In the genomic region with DNA sequence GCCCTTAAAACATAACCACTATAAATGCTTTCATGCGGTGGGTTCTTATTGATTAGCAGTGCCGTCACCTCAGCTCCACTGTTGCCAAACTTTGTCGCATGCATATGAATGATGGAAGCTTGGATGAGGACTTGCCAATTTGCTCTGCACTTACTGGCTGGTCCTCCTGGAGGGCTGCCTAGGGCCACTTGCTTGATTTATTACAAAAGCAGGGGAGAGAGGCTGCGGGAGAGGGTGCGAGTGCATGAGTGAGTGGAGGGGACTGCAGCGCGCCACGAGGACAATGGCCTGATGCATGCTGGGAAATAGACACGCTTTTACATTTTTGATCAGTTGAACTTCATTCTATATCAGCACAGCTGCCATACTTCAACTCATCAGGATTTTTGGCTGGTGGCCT, we compare ENCODE assay signal across 27 mouse cellular contexts. TPM values are rescaled to one million over a fixed set of nuclear protein-coding genes. Genes with fewer than 3 reads are reported as not detected.
DNase-seq lines count a peak whose midpoint lies in the region; ATAC-seq and TF ChIP-seq lines count a peak whose summit lies in the region.
"Had no signal": no experiment of that assay in that cellular context is flagged by ENCODE, and none has a peak within 500 bp of the region (broad histone marks: within the 10 kb centered on the region; RNA-seq: fewer than 3 reads in every experiment).

No protein-coding gene starts in this region.

- no peak overlapping the region for H3K4me2 ChIP-seq in midbrain, postnatal 0 days (ENCODE audit: low read depth, low read length, poor library complexity, severe bottlenecking)
- no peak overlapping the region for H3K4me2 ChIP-seq in midbrain, embryonic 14.5 days (ENCODE audit: low read length)
- H3K4me2 ChIP-seq in lung, postnatal 0 days (replicated peaks; ENCODE audit: low read depth, low read length), result no peak overlapping the region
- H3K4me2 ChIP-seq: embryonic facial prominence, embryonic 15.5 days; heart, embryonic 12.5 days; midbrain, embryonic 15.5 days; neural tube, embryonic 12.5 days had no signal

- no peaks in the 10 kb centered on the region for H3K27me3 ChIP-seq in midbrain, postnatal 0 days (ENCODE audit: insufficient read depth, low read length)
- H3K27me3 ChIP-seq in midbrain, embryonic 14.5 days (ENCODE audit: control insufficient read depth, insufficient read depth, low read length), result no peaks in the 10 kb centered on the region
- no peaks in the 10 kb centered on the region for H3K27me3 ChIP-seq in lung, postnatal 0 days (replicated peaks; ENCODE audit: insufficient read depth, low read length)
- H3K27me3 ChIP-seq: embryonic facial prominence, embryonic 15.5 days; heart, embryonic 12.5 days; midbrain, embryonic 15.5 days; neural tube, embryonic 12.5 days had no signal

- no peaks in the 10 kb centered on the region for H3K4me1 ChIP-seq in midbrain, postnatal 0 days (ENCODE audit: insufficient read depth, low read length)
- no peaks in the 10 kb centered on the region for H3K4me1 ChIP-seq in midbrain, embryonic 14.5 days (ENCODE audit: control insufficient read depth, insufficient read depth, low read length)
- H3K4me1 ChIP-seq in lung, postnatal 0 days (ENCODE audit: insufficient read depth, low read depth, low read length), result no peaks in the 10 kb centered on the region
- H3K4me1 ChIP-seq: embryonic facial prominence, embryonic 10.5 days; embryonic facial prominence, embryonic 15.5 days; midbrain, embryonic 15.5 days had no signal

- no peak overlapping the region for H3K4me3 ChIP-seq in midbrain, postnatal 0 days (ENCODE audit: low read depth, low read length)
- H3K4me3 ChIP-seq in midbrain, embryonic 14.5 days (replicated peaks; ENCODE audit: low read depth, low read length), result no peak overlapping the region
- H3K4me3 ChIP-seq in lung, postnatal 0 days (ENCODE audit: low read depth, low read length), result no peak overlapping the region
- H3K4me3 ChIP-seq: embryonic facial prominence, embryonic 10.5 days; embryonic facial prominence, embryonic 15.5 days; heart, embryonic 12.5 days; midbrain, embryonic 15.5 days; neural tube, embryonic 12.5 days had no signal

- no peaks in the 10 kb centered on the region for H3K9me3 ChIP-seq in midbrain, postnatal 0 days (ENCODE audit: low read length)
- no peaks in the 10 kb centered on the region for H3K9me3 ChIP-seq in midbrain, embryonic 14.5 days (ENCODE audit: control insufficient read depth, low read length)
- H3K9me3 ChIP-seq in lung, postnatal 0 days (ENCODE audit: low read length), result no peaks in the 10 kb centered on the region
- H3K9me3 ChIP-seq: embryonic facial prominence, embryonic 10.5 days; embryonic facial prominence, embryonic 15.5 days; heart, embryonic 12.5 days; midbrain, embryonic 15.5 days; neural tube, embryonic 12.5 days had no signal

- no peak overlapping the region for H3K27ac ChIP-seq in midbrain, postnatal 0 days (ENCODE audit: low read depth, low read length)
- H3K27ac ChIP-seq in midbrain, embryonic 14.5 days (replicated peaks; ENCODE audit: low read depth, low read length), result no peak overlapping the region
- no peak overlapping the region for H3K27ac ChIP-seq in lung, postnatal 0 days (ENCODE audit: low read length)
- H3K27ac ChIP-seq: embryonic facial prominence, embryonic 10.5 days; embryonic facial prominence, embryonic 15.5 days; liver, embryonic 14.5 days; midbrain, embryonic 15.5 days; neural tube, embryonic 12.5 days had no signal

- WGBS in midbrain, postnatal 0 days, result 76% methylated on average over 9 of the region's 9 CpGs
- WGBS in midbrain, embryonic 14.5 days, result 83% methylated on average over 9 of the region's 9 CpGs
- 85% methylated on average over 9 of the region's 9 CpGs for WGBS in lung, postnatal 0 days

- H3K9ac ChIP-seq in midbrain, postnatal 0 days (replicated peaks; ENCODE audit: low read length, poor library complexity, severe bottlenecking), result no peak overlapping the region
- no peak overlapping the region for H3K9ac ChIP-seq in midbrain, embryonic 14.5 days (replicated peaks; ENCODE audit: low read length)
- no peak overlapping the region for H3K9ac ChIP-seq in lung, postnatal 0 days (replicated peaks; ENCODE audit: low read depth)
- H3K9ac ChIP-seq: embryonic facial prominence, embryonic 15.5 days; heart, embryonic 12.5 days; liver, embryonic 14.5 days; midbrain, embryonic 15.5 days; neural tube, embryonic 12.5 days had no signal

- H3K36me3 ChIP-seq in midbrain, postnatal 0 days (ENCODE audit: insufficient read depth, low read length), result no peaks in the 10 kb centered on the region
- no peaks in the 10 kb centered on the region for H3K36me3 ChIP-seq in midbrain, embryonic 14.5 days (ENCODE audit: control insufficient read depth, insufficient read depth, low read length)
- H3K36me3 ChIP-seq in lung, postnatal 0 days (ENCODE audit: insufficient read depth, low read length), result no peaks in the 10 kb centered on the region
- H3K36me3 ChIP-seq: embryonic facial prominence, embryonic 10.5 days; embryonic facial prominence, embryonic 15.5 days; midbrain, embryonic 15.5 days; neural tube, embryonic 12.5 days had no signal

- no peak for TF ChIP-seq EP300 in lung, postnatal 0 days (IDR thresholded peaks at IDR 0.05)

- DNase-seq in cerebellum, postnatal 14 days, result peak; percentile 55 to 59
- DNase-seq in cerebellum, adult 11 months, result no peak
- peak; percentile 83 for DNase-seq in heart, adult 11 months
- no peak for DNase-seq in heart, adult 8-10 months (ENCODE audit: low spot score)
- DNase-seq in midbrain, postnatal 0 days (ENCODE audit: low spot score), result peak; percentile 21
- DNase-seq in midbrain, embryonic 14.5 days, result no peak
- DNase-seq in lung, postnatal 0 days (ENCODE audit: low spot score), result no peak
- DNase-seq: adrenal gland, postnatal 14 days; gastrocnemius, postnatal 25 days; heart, adult 18-20 months; heart, postnatal 4 days; kidney, adult 9 months; kidney, postnatal 10 days; layer of hippocampus, postnatal 36 days; liver; lung, adult 2 months; lung, postnatal 14 days; thymus, adult 2 months; thymus, postnatal 36 days had no signal

- no peak for TF ChIP-seq CTCF in midbrain, postnatal 0 days (IDR thresholded peaks at IDR 0.05)
- no peak for TF ChIP-seq CTCF in lung, postnatal 0 days (IDR thresholded peaks at IDR 0.05)

- ATAC-seq in midbrain, postnatal 0 days (ENCODE audit: low FRiP score), result no peak
- ATAC-seq in midbrain, embryonic 14.5 days (ENCODE audit: low FRiP score, low TSS enrichment), result no peak
- ATAC-seq in lung, postnatal 0 days, result no peak
- ATAC-seq: CD4-positive, CD25-positive, alpha-beta regulatory T cell, adult 4 months; intestine, postnatal 0 days; midbrain, embryonic 15.5 days had no signal

RNA-seq across cellular contexts. Expression of a gene that starts 39.3 kb away (rescaled TPM):
- total RNA-seq in heart, adult 8-10 months (2022), result 1 to 10 TPM; 7.3 to 9.1 (median 7.7) TPM
- total RNA-seq in midbrain, postnatal 0 days (2014; rRNA removed), result 7.4 and 7.9 TPM in 2 replicates
- 17.7 and 17.8 TPM in 2 replicates for polyA plus RNA-seq in midbrain, postnatal 0 days (2015; fragmentation: Nextera tagmentation; extraction: Ambion mirVana)
- polyA plus RNA-seq in midbrain, embryonic 14.5 days (2014; fragmentation: Nextera tagmentation; extraction: Ambion mirVana), result 13.5 and 19.7 TPM in 2 replicates
- 2.7 and 3.1 TPM in 2 replicates for polyA plus RNA-seq in lung, postnatal 0 days (2015; fragmentation: Nextera tagmentation; extraction: Ambion mirVana)
- polyA plus RNA-seq: CD4-positive, CD25-positive, alpha-beta regulatory T cell, adult 4 months had no signal

Comparison
In these comparisons a context has a peak if more than half of its experiments do, and no peak if none do; other contexts are left out.
1. DNase-seq: peak in cerebellum, postnatal 14 days (2 of 2), heart, adult 11 months (single experiment) and midbrain, postnatal 0 days (single experiment); none in cerebellum, adult 11 months (single experiment), heart, adult 8-10 months (single experiment), midbrain, embryonic 14.5 days (single experiment) and lung, postnatal 0 days (single experiment).